Mouse (Mus musculus) ES-Bruce4 (cell line): Measurements from ENCODE around the gene Pnpla8. TPM values are rescaled to one million over a fixed set of nuclear protein-coding genes. Genes with fewer than 3 reads are reported as not detected.

Experiments used
- H3K27ac ChIP-seq: 2 replicates; pipeline ENCODE4 v1.5.1; 2012; ENCODE audit warnings: low read length, inconsistent platforms; ENCODE audit not compliant: insufficient read depth
- H3K27me3 ChIP-seq: 2 replicates; pipeline ENCODE4 v1.6.1; 2012; ENCODE audit warnings: mild to moderate bottlenecking, low read length, inconsistent platforms; ENCODE audit not compliant: control insufficient read depth, poor library complexity, insufficient read depth, severe bottlenecking
- H3K36me3 ChIP-seq: 2 replicates; pipeline ENCODE4 v1.6.1; 2012; ENCODE audit warnings: inconsistent platforms, mild to moderate bottlenecking, low read length, moderate library complexity; ENCODE audit not compliant: control insufficient read depth, poor library complexity, insufficient read depth, severe bottlenecking
- H3K4me1 ChIP-seq: one replicate; pipeline ENCODE4 v1.8.1; 2011; ENCODE audit warnings: low read length; ENCODE audit not compliant: control insufficient read depth, insufficient read depth
- H3K4me3 ChIP-seq: 2 replicates; pipeline ENCODE4 v1.5.1; 2011; ENCODE audit warnings: low read depth, mild to moderate bottlenecking, low read length
- H3K9ac ChIP-seq: 2 replicates; pipeline ENCODE4 v1.6.1; 2012; ENCODE audit warnings: low read depth, mild to moderate bottlenecking, inconsistent platforms; ENCODE audit not compliant: poor library complexity, severe bottlenecking
- H3K9me3 ChIP-seq: replicated peaks from 2 replicates; pipeline ENCODE4 v1.6.1; 2012; ENCODE audit warnings: mild to moderate bottlenecking, low read length, inconsistent platforms; ENCODE audit not compliant: control insufficient read depth, poor library complexity, insufficient read depth, severe bottlenecking
- CTCF ChIP-seq: IDR thresholded peaks from one replicate; pipeline ENCODE4 v1.8.1; 2011; ENCODE audit warnings: low read depth, low read length
- EP300 ChIP-seq: IDR thresholded peaks from 2 replicates; pipeline ENCODE4 v1.6.1; 2011; ENCODE audit warnings: low read depth, low read length; ENCODE audit not compliant: insufficient read depth
- POLR2A ChIP-seq: IDR thresholded peaks from one replicate; pipeline ENCODE4 v1.8.1; 2011; ENCODE audit warnings: low read length; ENCODE audit not compliant: insufficient read depth
- polyA plus RNA-seq: library from polyadenylated mRNA; stranded (reverse); fragments of >200 nt; gene quantifications from 2 replicates; pipeline ENCODE4 v1.2.4, GENCODE M21; 2011; ENCODE audit warnings: low read depth; ENCODE audit not compliant: missing spikeins, insufficient read depth, insufficient read length

Pnpla8 gene
- polyA plus RNA-seq, 1 experiment, result 69.5 TPM

- H3K9me3 ChIP-seq, result no peaks in the 10 kb centered on the region
- H3K9ac ChIP-seq, result no peak overlapping the region
- no peaks in the 10 kb centered on the region for H3K27me3 ChIP-seq
- TF ChIP-seq POLR2A, result no peak
- peaks cover under 1% of the 10 kb centered on the region; the same call in 1 of the 2 replicates for H3K36me3 ChIP-seq
- H3K4me3 ChIP-seq, result no peak overlapping the region
- H3K4me1 ChIP-seq, result peaks cover 3% of the 10 kb centered on the region
- H3K27ac ChIP-seq, result no peak overlapping the region
Observed at GRCm38 (mm10) chr12:44286992-44287391, 65.8 kb downstream of the Pnpla8 start.

- Histone ChIP-seq H3K27me3 (no peaks in the 10 kb centered on the region), H3K36me3 (peaks cover 2% of the 10 kb centered on the region; the same call in 1 of the 2 replicates), H3K9ac (no peak overlapping the region), H3K27ac (no peak overlapping the region), H3K9me3 (no peaks in the 10 kb centered on the region), H3K4me3 (no peak overlapping the region), H3K4me1 (no peaks in the 10 kb centered on the region)
- TF ChIP-seq EP300 (no peak), CTCF (peak; percentile 35), POLR2A (no peak)
Observed at GRCm38 (mm10) chr12:44292281-44292680, 71.1 kb downstream of the Pnpla8 start.

- H3K9ac ChIP-seq, result no peak overlapping the region
- no peaks in the 10 kb centered on the region for H3K27me3 ChIP-seq
- no peak overlapping the region for H3K4me3 ChIP-seq
- no peaks in the 10 kb centered on the region for H3K9me3 ChIP-seq
- no peak overlapping the region for H3K27ac ChIP-seq
- TF ChIP-seq EP300 (no peak), POLR2A (no peak), CTCF (no peak)
- H3K36me3 ChIP-seq, result no peaks in the 10 kb centered on the region; the same call in 1 of the 2 replicates
- no peaks in the 10 kb centered on the region for H3K4me1 ChIP-seq
Observed at GRCm38 (mm10) chr12:44300793-44301192, 79.6 kb downstream of the Pnpla8 start.

- Histone ChIP-seq H3K9ac (no peak overlapping the region), H3K27me3 (no peaks in the 10 kb centered on the region), H3K9me3 (no peaks in the 10 kb centered on the region), H3K4me3 (no peak overlapping the region), H3K36me3 (no peaks in the 10 kb centered on the region), H3K4me1 (no peaks in the 10 kb centered on the region), H3K27ac (no peak overlapping the region)
- TF ChIP-seq POLR2A, result no peak
Observed at GRCm38 (mm10) chr12:44304012-44304411, 82.8 kb downstream of the Pnpla8 start.

- TF ChIP-seq CTCF (no peak), EP300 (no peak), POLR2A (no peak)
- H3K36me3 ChIP-seq, result no peaks in the 10 kb centered on the region
Observed at GRCm38 (mm10) chr12:44304869-44305268, 83.7 kb downstream of the Pnpla8 start.

GRCm38 (mm10) chr12:44308221-44308620 is 87.1 kb downstream of the Pnpla8 start:
- Histone ChIP-seq H3K9me3 (no peaks in the 10 kb centered on the region), H3K27ac (no peak overlapping the region), H3K4me3 (no peak overlapping the region), H3K27me3 (no peaks in the 10 kb centered on the region), H3K4me1 (no peaks in the 10 kb centered on the region), H3K36me3 (no peaks in the 10 kb centered on the region), H3K9ac (no peak overlapping the region)
- TF ChIP-seq CTCF (no peak), POLR2A (no peak), EP300 (no peak)

More at GRCm38 (mm10) chr12:44304869-44305268, 83.7 kb downstream of the Pnpla8 start:
- H3K4me3 ChIP-seq, result no peak overlapping the region
- H3K4me1 ChIP-seq, result no peaks in the 10 kb centered on the region
- no peaks in the 10 kb centered on the region for H3K27me3 ChIP-seq
- no peaks in the 10 kb centered on the region for H3K9me3 ChIP-seq
- no peak overlapping the region for H3K9ac ChIP-seq
- no peak overlapping the region for H3K27ac ChIP-seq
